Mouse (Mus musculus): ENCODE data around the gene Olfr464. TPM values are rescaled to one million over a fixed set of nuclear protein-coding genes. Genes with fewer than 3 reads are reported as not detected.
"Not testable (repeated sequence)": the region's sequence is repeated elsewhere in the genome, so short reads cannot be mapped to it uniquely, and the experiment has no call there.

The Olfr464 gene
- total RNA-seq, 2 experiments from 2014 or later: not detected

DNA sequence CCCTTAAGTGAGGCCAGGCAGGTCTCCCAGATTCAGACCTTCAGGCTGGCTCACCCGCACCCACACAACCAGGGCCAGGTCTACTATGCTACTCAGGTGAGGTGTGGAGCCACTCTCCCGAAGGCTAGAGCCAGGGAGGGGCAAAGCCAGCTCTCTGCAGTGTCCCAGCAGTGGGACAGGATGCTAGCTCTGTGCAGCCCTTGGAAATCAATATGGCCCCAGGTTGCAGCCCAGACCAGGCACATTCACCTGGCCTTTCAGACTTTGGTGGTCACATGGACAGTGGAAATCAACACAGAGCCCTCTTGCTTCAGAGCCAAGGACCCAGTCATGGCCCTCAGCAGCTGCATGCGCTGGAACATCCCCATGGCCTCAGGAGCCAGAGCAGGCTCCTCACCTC, 16.4 kb downstream of the Olfr464 start:
- TF ChIP-seq CTCF (IDR thresholded peaks at IDR 0.05): no peak
- no peak for DNase-seq
- intact Hi-C loops (cut with DNase I): no loop called here

DNA sequence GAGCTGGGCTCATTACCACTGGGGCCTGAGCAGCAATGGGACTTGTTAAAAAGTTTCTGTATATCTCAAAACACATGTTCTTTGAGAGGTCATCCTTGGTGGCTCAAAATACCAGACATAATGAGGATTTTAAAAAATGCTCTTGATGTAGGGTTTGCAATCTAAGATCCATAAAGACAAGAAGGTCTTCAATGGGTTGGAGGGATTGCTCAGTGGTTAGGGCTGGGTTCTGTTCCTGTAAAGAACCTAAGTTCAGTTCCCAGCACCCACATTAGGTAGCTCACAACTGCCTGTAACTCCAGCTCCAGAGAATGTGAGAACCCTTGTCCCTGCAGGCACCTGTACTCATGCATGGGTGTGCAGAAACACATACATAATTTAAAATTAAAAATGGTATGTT, 23.5 kb downstream of the Olfr464 start, which contains the start of gene Olfr463:
Olfr463 (minus strand) TSS at position 101 of the 400 bp plus-strand sequence.
- intact Hi-C loops (cut with DNase I): no loop called here
- no peak within 1 kb of the TSS for H3K27ac ChIP-seq
- no peak for TF ChIP-seq CTCF (IDR thresholded peaks at IDR 0.05)
- DNase-seq: no peak
- H3K4me3 ChIP-seq: no peak within 1 kb of the TSS

More for the DNA sequence above, 16.4 kb downstream of the Olfr464 start:
- Histone ChIP-seq H3K27ac (no peak overlapping the region), H3K4me3 (no peak overlapping the region)

DNA sequence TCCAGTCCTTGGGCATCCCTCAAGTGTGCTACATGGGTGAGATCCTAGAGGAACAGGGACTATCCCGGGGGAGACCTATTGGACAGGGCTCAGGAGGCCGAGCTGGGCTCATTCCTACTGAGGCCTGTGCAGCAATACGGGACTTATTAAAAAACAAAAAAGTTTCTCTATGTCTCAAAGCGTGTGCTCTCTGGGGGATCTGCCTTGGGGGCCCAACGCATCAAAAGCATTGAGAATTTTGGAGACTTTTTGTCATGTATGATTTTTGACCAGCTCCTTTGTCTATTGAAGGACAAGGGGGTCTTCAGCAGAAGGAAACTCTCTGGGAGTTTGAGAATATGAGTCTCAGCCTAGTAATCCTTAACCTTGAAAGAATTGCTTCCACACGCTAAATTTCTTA, 28.6 kb downstream of the Olfr464 start, which contains the start of gene Olfr462:
Olfr462 (minus strand) TSS at position 101 of the 400 bp plus-strand sequence.
- H3K4me3 ChIP-seq: no peak within 1 kb of the TSS
- no peak for DNase-seq
- intact Hi-C loops (cut with DNase I): no loop called here
- H3K27ac ChIP-seq: no peak within 1 kb of the TSS
- no peak for TF ChIP-seq CTCF (IDR thresholded peaks at IDR 0.05)

DNA sequence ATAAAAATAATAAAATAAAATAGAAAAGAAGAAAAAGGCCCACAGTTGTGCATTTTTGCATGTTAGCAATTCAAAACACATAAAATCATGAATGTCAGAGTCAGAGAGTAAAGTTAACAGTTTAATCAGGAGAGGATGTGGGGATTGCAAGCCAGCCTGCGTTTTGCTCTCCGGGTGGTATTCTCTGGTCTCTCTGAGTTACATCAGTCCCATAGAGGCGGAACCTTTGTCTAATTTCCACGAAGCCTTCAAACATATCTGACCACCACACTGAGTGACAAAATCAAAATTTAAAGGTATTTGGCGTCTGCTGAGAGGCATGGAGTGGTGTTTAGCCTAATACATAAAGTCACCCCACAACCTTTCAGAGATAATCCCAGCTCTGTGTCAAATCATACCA, 35.9 kb downstream of the Olfr464 start:
- DNase-seq: no peak
- Histone ChIP-seq H3K4me3 (no peak overlapping the region), H3K27ac (no peak overlapping the region)
- intact Hi-C loops (cut with DNase I): no loop called here
- TF ChIP-seq CTCF (IDR thresholded peaks at IDR 0.05): no peak

DNA sequence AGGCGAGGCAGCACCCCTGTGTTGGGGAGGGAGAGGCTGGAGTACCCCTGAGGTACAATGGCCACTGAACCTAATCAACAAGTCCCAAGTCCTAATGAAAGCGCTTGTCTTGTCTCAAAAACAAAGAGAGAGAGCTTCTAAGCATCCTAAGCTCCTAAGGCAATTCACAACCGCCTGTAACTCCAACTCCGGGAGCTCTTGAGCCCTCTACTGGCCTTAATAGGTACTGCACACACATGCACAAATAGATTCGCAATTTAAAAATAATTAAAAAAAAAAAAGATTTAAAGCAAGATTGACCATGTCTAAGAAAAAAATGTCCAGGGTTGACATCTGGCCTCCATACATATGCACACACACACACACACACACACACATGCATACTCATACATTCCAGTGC, 37.3 kb downstream of the Olfr464 start:
- intact Hi-C loops (cut with DNase I): no loop called here
- Histone ChIP-seq H3K27ac (no peak overlapping the region), H3K4me3 (no peak overlapping the region)
- no peak for DNase-seq
- peak; percentile 58 for TF ChIP-seq CTCF (IDR thresholded peaks at IDR 0.05)

DNA sequence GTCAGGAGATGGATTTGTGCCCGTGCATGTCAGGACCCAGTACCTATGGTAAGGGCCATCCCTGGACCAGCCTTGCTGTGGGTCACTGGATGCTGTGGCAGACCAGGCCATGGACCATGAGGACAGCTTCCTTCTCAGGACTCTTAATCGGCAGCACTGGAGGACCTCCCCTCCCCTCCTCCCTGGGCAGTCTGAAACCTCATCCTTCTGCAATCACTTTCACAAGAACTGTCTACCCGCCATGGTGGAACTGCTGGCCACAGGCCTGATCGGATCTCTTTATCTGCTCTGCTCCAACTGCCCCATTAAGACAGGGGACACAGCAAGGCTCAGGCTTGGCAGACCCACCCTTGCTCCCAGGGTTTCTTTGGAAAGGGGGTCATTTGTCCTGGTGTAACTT, 39.1 kb downstream of the Olfr464 start:
- no peak overlapping the region for H3K4me3 ChIP-seq
- no peak for TF ChIP-seq CTCF (IDR thresholded peaks at IDR 0.05)
- no peak for DNase-seq
- H3K27ac ChIP-seq: no peak overlapping the region
- intact Hi-C loops (cut with DNase I): no loop called here

DNA sequence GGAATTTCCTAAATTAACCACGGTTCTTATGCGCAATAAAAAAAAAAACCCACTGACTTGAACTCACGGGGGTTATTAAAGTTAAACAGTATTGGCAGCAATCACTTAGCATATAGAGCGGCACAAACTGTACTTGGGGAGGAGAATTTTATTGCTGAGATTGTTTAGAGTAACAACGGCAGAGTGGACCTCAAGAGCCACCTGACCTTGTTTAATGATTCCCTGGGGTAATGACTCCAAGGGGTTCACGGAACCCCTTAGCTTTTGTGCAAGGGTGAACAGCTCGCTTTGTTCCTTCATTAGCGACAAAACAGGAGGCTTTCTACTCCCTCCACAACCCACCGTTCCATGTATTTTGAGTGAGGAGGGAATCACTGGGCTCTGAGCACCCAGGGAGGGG, 40.9 kb downstream of the Olfr464 start:
- Histone ChIP-seq H3K27ac (no peak overlapping the region), H3K4me3 (no peak overlapping the region)
- intact Hi-C loops (cut with DNase I): no loop called here
- no peak for DNase-seq
- TF ChIP-seq CTCF (IDR thresholded peaks at IDR 0.05): no peak

DNA sequence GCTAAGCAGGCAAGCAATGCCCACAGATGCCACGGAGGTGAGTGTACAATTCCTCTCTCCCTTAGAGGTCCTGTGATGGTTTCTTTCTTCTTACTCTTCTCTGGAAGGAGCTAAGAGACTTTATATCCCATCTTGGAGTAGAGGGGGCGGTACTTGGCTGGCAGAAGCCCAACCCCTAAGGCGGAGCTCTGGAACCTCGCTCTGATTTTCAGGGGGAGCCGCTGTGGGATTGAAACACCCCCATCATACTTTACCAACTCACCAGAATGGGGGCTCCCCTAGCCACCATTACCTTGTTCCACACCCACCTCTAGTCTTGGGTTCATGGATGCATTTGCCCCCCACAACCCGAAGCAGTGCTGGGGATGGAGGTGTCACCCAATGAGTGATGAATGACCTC, 45.3 kb downstream of the Olfr464 start, which contains the start of gene Epx:
Epx (minus strand) TSS at position 101 of the 400 bp plus-strand sequence.
- Histone ChIP-seq H3K27ac (no peak within 1 kb of the TSS), H3K4me3 (no peak within 1 kb of the TSS)
- intact Hi-C loops (cut with DNase I): no loop called here
- DNase-seq: no peak
- TF ChIP-seq CTCF (IDR thresholded peaks at IDR 0.05): no peak

DNA sequence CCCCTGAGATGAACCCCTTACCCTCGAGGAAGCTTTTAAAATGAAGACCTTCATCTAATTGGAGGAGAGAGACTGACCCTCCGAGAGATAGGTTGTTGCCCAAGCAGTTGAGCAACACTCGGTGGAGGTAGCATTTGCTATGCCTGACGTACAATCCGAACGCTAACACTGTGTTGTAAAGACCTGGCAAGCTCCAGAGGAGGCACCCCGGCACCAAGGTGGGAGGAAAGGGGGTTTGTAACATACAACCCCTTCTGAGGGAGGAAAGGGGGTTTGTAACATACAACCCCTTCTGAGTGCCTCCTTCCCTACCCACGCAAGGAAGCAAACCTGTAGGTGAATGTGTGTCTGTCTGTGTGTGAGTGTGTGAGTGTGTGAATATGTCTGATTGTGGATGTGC, 49.0 kb downstream of the Olfr464 start:
- no peak for TF ChIP-seq CTCF (IDR thresholded peaks at IDR 0.05)
- intact Hi-C loops (cut with DNase I): no loop called here
- H3K27ac ChIP-seq: no peak overlapping the region
- no peak for DNase-seq
- no peak overlapping the region for H3K4me3 ChIP-seq

DNA sequence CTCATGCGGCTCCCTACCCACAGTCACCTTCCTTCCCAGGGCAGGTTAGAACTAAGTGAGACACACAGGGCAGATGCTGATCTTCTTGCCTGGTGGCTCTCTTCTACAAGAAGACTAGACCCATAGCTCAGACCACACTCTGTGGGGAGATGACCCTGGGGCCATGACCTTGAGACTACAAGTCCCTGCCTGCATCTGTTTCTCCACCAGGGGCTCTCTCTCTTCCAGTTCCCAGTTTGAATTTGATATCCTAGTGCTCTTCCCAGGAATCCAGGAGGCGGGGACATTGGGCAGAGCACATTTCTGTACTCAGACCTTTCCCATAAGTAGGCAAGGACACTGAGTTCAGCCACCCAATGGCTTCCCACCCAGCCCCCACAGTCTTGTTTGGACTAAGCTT, 50.7 kb downstream of the Olfr464 start:
- intact Hi-C loops (cut with DNase I): no loop called here
- DNase-seq: no peak
- Histone ChIP-seq H3K27ac (no peak overlapping the region), H3K4me3 (no peak overlapping the region)
- TF ChIP-seq CTCF (IDR thresholded peaks at IDR 0.05): no peak

DNA sequence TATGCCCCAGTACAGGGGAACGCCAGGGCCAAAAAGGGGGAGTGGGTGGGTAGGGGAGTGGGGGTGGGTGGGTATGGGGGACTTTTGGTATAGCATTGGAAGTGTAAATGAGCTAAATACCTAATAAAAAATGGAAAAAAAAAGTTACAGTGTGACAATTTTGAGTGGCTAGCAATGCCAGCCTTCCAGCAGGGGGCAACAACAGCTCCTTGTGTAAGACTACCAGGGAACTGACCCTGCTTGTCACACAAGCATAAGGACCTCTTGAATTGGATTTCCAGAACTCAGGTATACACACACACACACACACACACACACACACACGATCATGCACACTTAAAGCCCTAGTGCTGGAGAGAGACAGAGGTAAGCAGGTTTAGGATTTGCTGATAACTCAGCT, 53.9 kb downstream of the Olfr464 start:
- DNase-seq; intact Hi-C loops (cut with DNase I); H3K4me3 ChIP-seq; H3K27ac ChIP-seq: not testable (repeated sequence)

Other genes with a start within 250 kb of the Olfr464 start
- gene Supt4a, start 183.4 kb downstream of the Olfr464 start, total RNA-seq (2021): 10 to 100 TPM; 36.8 TPM
- gene Tspoap1, start 160.4 kb downstream of the Olfr464 start, total RNA-seq (2021): not detected
- gene Mpo, start 127.4 kb downstream of the Olfr464 start, total RNA-seq (2021): not detected
- gene Lpo, start 92.7 kb downstream of the Olfr464 start, total RNA-seq (2021): not detected
- gene Mks1, start 67.8 kb downstream of the Olfr464 start, total RNA-seq (2021): 1 to 10 TPM; 1.5 to 1.9 TPM
- gene Epx, start 45.4 kb downstream of the Olfr464 start, total RNA-seq (2021): not detected
- gene Olfr462, start 28.7 kb downstream of the Olfr464 start, total RNA-seq (2021): not detected
- gene Olfr463, start 23.6 kb downstream of the Olfr464 start, total RNA-seq (2021): not detected
- gene Dynll2, start 66.6 kb upstream of the Olfr464 start, total RNA-seq (2021): 100 to 1,000 TPM; 193 to 205 TPM
- 10 to 100 TPM; 67.5 to 85.8 TPM for gene Srsf1, start 126.4 kb upstream of the Olfr464 start, total RNA-seq (2021)
- 10 to 100 TPM; 76.5 to 87.2 TPM for gene Vezf1, start 147.3 kb upstream of the Olfr464 start, total RNA-seq (2021)
- gene Cuedc1, start 177.1 kb upstream of the Olfr464 start, total RNA-seq (2021): 100 to 1,000 TPM; 101 to 127 TPM

All from gastrocnemius, adult 2 months (tissue).